Mouse (Mus musculus) A20 (cell line): ENCODE data around the gene Irf2.
"Not testable (repeated sequence)": the region's sequence is repeated elsewhere in the genome, so short reads cannot be mapped to it uniquely, and the experiment has no call there.

ENCODE experiments used
- DNase-seq: peaks from one replicate; pipeline ENCODE4 v3.0.0-alpha.2; 2011; ENCODE audit warnings: low read depth, low spot score

Irf2 gene

GRCm38 (mm10) chr8:46726383-46726782, 13.1 kb upstream of the Irf2 start:
- DNase-seq, result no peak

DNA sequence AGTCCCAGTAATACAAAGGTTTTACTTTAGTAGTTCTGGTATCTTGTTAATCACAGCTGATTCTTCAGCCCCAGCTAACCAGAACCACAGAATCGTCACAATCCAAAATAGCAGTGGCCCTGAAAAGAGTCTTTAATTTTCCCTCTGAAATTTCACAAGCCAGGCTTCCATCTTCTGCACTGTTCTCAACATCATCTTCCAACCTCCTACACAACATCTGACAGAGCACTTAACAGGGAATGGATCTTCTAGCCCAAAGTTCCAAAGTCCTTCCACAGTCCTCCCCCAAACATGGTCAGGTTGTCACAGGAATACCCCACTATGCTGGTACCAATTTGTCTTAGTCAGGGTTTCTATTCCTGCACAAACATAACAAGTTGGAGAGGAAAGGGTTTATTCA, 9.9 kb upstream of the Irf2 start:
- not testable (repeated sequence) for DNase-seq

GRCm38 (mm10) chr8:46732381-46732915, 7.1 kb upstream of the Irf2 start:
- no peak for DNase-seq

DNA sequence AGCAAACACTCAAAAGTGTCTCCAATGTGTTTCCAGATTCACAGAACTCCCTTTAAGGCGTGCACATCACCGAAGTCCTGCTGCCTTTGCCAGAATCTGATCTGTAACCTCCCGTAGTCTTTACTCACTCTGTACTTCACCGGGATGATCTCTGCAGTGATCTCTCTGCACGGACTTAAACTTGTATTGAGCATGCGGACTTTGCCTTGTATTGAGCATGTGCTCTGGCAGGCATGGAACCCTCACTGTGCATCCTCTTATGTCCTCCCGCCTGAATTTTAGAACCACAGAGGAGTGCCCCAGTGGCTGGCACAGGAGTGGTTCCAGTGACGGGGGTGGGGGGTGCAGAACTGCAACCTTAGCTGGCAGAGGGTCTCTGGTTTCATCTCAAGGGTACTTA, 5.9 kb upstream of the Irf2 start:
- no peak for DNase-seq

GRCm38 (mm10) chr8:46735505-46735904, 4.0 kb upstream of the Irf2 start:
- no peak for DNase-seq

GRCm38 (mm10) chr8:46736260-46736659, 3.3 kb upstream of the Irf2 start:
- peak; percentile 52 for DNase-seq

GRCm38 (mm10) chr8:46737421-46737820, 2.1 kb upstream of the Irf2 start:
- no peak for DNase-seq

DNA sequence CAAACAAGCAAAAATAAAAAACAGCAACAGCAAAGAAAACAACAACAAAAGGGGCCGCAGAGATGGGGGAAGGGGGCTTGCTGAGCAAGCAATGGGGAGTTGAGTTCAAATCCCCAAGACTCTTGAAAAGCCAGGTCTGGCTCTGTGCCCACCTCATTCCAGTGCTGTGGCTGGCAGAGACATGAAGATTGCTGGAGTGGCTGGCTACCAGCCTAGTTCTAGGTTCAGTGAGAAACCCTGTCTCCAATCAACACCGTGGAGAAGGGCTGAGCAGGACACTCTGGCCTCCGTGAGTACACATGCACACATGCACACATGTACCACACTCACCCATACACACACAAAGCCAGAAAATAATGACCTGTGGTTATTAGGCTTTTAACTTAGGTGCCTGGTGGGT, 1.6 kb upstream of the Irf2 start:
- no peak for DNase-seq

DNA sequence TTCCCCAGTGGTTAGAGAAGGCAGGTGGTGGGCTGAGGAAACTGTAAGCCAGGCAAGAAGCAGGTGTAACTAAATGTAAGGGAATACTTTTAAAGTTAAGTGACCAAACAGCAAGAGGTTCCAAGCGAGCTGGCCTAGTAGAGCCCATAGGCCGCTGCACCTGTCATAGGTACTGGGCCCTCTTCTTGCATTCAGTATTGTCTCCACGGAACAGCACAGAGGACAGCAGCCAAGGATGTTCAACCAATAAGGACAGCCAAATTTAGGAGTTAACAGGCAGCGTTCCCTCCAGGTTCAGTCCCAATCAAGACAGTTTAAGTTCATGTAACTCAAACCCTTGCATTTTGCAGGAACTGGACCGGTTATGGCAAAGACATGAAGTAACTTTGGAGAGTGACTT, 931 bp upstream of the Irf2 start:
- DNase-seq, result peak; percentile 55

GRCm38 (mm10) chr8:46739956-46740512, 502 bp downstream of the Irf2 start:
- no peak for DNase-seq

DNA sequence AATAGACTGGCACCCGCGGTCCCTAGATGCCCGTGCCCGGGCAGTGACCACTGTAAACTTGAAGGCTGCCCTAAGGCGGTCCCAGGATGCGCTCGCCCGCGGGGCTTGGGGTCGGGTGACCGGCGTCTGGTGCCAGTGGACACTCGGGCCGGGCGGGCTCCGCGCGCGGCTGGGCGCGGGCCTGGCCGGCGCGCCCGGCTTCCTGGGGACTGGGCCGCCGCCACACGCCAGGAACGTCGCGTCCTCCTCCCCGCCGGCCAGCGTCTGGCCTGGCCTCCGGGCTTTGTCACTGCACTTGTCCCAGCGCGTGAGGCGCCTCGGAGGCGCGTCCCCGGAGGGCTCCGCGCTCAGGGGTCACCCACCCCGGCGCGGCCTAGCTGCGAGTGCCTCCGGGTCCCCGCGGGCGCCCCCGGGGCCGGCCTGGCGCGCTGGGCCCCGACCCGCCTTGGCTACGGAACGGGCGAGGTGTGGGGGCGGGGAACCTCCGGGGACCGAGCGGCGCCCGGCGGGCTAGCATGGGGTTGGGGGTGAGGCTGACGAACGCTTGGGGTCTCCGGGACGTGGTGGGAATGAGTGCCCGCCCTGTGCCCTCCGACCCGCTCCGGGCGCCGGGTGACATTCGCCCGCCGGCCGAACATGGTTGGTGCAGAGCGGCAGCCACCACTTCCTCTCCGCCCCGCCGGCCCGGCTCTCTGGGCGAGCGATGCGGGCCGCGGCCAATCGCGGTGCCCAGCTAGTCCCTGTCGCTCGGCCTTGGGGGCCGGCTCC, 1.2 kb downstream of the Irf2 start:
- DNase-seq, result no peak

GRCm38 (mm10) chr8:46741281-46741791, 1.8 kb downstream of the Irf2 start:
- DNase-seq, result peak; percentile 79

DNA sequence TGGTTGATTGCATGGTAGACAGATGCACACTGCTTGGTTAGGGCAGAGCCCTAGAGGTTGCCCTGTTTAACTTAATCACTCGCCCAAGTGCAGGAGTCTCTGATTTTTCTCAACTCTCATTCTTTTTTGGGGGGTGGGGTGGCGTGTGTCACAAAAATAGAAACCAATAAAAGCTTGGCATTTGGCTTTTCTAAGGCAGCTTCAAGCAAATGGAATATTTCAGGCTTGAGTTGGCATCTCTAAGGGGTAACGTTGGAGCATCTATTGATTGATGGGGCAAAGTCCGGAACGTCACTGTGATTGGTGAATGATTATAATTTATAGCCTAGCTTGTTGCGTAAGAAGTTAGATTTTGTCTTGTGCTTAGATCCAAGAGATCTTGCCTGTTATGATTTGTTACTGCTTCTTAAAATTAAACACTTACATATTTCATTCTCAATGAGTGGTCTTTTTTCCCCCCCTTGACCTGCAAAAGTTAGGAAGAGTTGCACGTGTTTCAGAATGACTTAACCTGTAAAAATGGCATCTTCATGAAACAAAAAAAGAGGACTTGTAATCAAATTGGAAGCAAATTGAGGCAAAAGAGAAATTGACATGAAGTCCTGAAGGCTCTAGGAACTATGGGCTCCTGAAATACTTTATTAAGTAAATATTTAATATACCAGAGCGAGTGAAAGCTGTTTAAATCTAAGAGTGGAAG, 2.6 kb downstream of the Irf2 start:
- DNase-seq, result no peak

GRCm38 (mm10) chr8:46742691-46743082, 3.2 kb downstream of the Irf2 start:
- peak; percentile 36 for DNase-seq

DNA sequence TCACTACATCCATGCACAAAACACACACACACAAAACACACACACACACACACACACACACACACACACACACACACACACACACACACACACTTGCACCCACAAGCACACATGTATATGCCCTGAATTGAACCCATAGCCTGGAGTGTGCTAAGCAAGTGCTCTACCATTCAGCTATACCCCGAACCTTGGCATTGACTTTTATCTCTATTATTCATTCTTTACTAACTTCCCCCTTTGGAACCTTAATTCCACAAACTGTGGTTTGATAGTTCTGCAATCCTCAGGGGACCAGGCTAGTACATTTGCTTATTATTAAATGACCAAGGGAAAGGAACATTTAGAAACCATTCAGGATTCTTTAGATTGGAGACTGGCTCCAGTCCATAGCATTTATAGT, 5.9 kb downstream of the Irf2 start:
- no peak for DNase-seq

- no peak for DNase-seq
These were observed 7.9 kb downstream of the Irf2 start for GRCm38 (mm10) chr8:46747311-46747980.

DNA sequence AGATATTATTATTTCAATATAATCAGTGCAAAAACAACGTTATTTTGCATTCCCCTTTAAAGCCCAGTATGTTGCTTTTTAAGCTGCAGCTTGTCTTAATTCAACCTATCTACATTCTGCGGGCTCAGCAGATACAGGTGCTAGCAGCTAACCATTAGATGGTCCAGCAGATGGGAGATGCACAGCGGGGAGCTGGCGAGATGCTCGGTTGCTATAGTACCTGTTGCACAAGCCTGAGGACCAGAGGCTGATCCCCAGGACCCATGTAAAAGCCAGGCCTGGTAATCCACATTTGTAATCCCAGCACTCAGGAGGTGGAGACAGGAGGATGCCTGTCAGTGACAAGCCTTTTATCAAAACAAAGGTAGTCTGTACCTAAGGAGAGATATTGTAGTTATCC, 10.5 kb downstream of the Irf2 start:
- DNase-seq, result no peak

DNA sequence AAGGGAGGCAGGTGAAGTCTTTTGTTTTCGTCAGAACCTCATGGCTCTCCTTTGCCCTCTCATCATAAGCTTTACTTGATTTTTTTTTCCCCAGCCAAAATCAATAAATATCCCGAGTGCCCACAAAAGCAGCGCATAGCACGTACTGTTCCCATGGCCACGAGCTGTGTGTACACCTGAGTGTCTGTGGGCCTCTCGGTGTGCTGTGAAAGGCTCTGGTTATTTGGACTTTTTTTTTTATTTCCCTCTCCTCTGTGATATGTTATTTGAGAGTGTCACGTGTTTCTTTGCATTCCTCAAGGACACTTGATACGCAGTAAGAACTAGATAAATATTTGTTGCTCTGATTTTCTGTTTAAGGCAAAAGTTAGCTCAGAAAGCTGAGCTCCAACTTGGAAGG, 11.0 kb downstream of the Irf2 start:
- DNase-seq, result no peak

- DNase-seq, result no peak
These were observed 11.6 kb downstream of the Irf2 start for GRCm38 (mm10) chr8:46751151-46751550.

- no peak for DNase-seq
These were observed 13.5 kb downstream of the Irf2 start for GRCm38 (mm10) chr8:46752986-46753385.

GRCm38 (mm10) chr8:46754355-46754754, 14.8 kb downstream of the Irf2 start:
- no peak for DNase-seq
